Mouse (Mus musculus) embryonic facial prominence, embryonic 15.5 days (tissue): ENCODE measurements around the gene Nkx1-2. TPM values are rescaled to one million over a fixed set of nuclear protein-coding genes. Genes with fewer than 3 reads are reported as not detected.

Experiments
- ATAC-seq: fragments of 200-750 bp; cut with Nextera tagmentation; 2 replicates; pipeline ENCODE4 v1.8.0; 2017; ENCODE audit warnings: low read depth, moderate TSS enrichment; ENCODE audit not compliant: insufficient number of reproducible peaks, low FRiP score, low TSS enrichment
- H3K27ac ChIP-seq: fragments of 300-500 bp; sonication (generic); replicated peaks from 2 replicates; pipeline ENCODE4 v1.5.1; 2015; ENCODE audit warnings: mild to moderate bottlenecking, inconsistent platforms
- H3K27me3 ChIP-seq: fragments of 300-500 bp; sonication (generic); 2 replicates; pipeline ENCODE4 v1.6.1; 2015; ENCODE audit warnings: inconsistent platforms
- H3K36me3 ChIP-seq: fragments of 300-500 bp; sonication (generic); 2 replicates; pipeline ENCODE4 v1.6.1; 2015; ENCODE audit warnings: mild to moderate bottlenecking, inconsistent platforms
- H3K4me1 ChIP-seq: fragments of 300-500 bp; sonication (generic); 2 replicates; pipeline ENCODE4 v1.6.1; 2015; ENCODE audit warnings: inconsistent platforms
- H3K4me2 ChIP-seq: fragments of 300-500 bp; sonication (generic); replicated peaks from 2 replicates; pipeline ENCODE4 v1.6.1; 2015; ENCODE audit warnings: mild to moderate bottlenecking, inconsistent platforms
- H3K4me3 ChIP-seq: fragments of 300-500 bp; sonication (generic); replicated peaks from 2 replicates; pipeline ENCODE4 v1.5.1; 2015; ENCODE audit warnings: mild to moderate bottlenecking, inconsistent platforms
- H3K9ac ChIP-seq: fragments of 300-500 bp; sonication (generic); 2 replicates; pipeline ENCODE4 v1.6.1; 2015; ENCODE audit warnings: inconsistent platforms
- H3K9me3 ChIP-seq: fragments of 300-500 bp; sonication (generic); replicated peaks from 2 replicates; pipeline ENCODE4 v1.6.1; 2016; ENCODE audit warnings: inconsistent platforms
- WGBS: fragments of 180-500 bp; shearing (Covaris S2); methylation state at CpG from one replicate; pipeline ENCODE4 v1.1.7; 2015; 5-methylcytosine and 5-hydroxymethylcytosine counted together
- polyA plus RNA-seq: library from polyadenylated mRNA; unstranded; fragments of >200 nt; fragmentation: Nextera tagmentation; extraction: Ambion mirVana; gene quantifications from 2 replicates; pipeline ENCODE4 v1.2.1, GENCODE M21; 2015

The Nkx1-2 gene
- polyA plus RNA-seq = 0.05 TPM in 1 of 2 replicates, not detected in the other

GRCm38 (mm10) chr7:132599071-132599975 is at the start of gene Nkx1-2:
Nkx1-2 (minus strand) TSS chr7:132599637.
- no peak within 1 kb of the TSS for H3K9ac ChIP-seq
- ATAC-seq = peak; percentile 41; the same call in 1 of the 2 replicates
- peaks cover 37% of the 10 kb centered on the region for H3K4me1 ChIP-seq
- H3K4me2 ChIP-seq = peak within 1 kb of the TSS; percentile 66
- H3K36me3 ChIP-seq = no peaks in the 10 kb centered on the region
- peaks cover 88% of the 10 kb centered on the region for H3K27me3 ChIP-seq
- no peaks in the 10 kb centered on the region for H3K9me3 ChIP-seq
- H3K4me3 ChIP-seq = peak within 1 kb of the TSS; percentile 38
- no peak within 1 kb of the TSS for H3K27ac ChIP-seq
- WGBS = 2% methylated on average over 48 of the region's 52 CpGs

- no peaks in the 10 kb centered on the region for H3K27me3 ChIP-seq
- H3K9ac ChIP-seq = no peak overlapping the region
- no peak overlapping the region for H3K4me3 ChIP-seq
- H3K27ac ChIP-seq = no peak overlapping the region
- 96% methylated on average over 1 of the region's 1 CpGs for WGBS
- H3K36me3 ChIP-seq = no peaks in the 10 kb centered on the region
- H3K9me3 ChIP-seq = no peaks in the 10 kb centered on the region
- ATAC-seq = no peak
- H3K4me2 ChIP-seq = no peak overlapping the region
- no peaks in the 10 kb centered on the region for H3K4me1 ChIP-seq
These were observed 47.1 kb upstream of the Nkx1-2 start for GRCm38 (mm10) chr7:132646514-132646913.

GRCm38 (mm10) chr7:132644605-132645279 is 45.3 kb upstream of the Nkx1-2 start:
- 79% methylated on average over 11 of the region's 11 CpGs for WGBS

GRCm38 (mm10) chr7:132641606-132642005 is 42.2 kb upstream of the Nkx1-2 start:
- H3K27me3 ChIP-seq = 0 out of 2 replicates have a peak, but pooled peaks cover 3% of the 10 kb centered on the region
- no peaks in the 10 kb centered on the region for H3K9me3 ChIP-seq
- H3K36me3 ChIP-seq = no peaks in the 10 kb centered on the region
- no peak overlapping the region for H3K4me3 ChIP-seq
- H3K4me1 ChIP-seq = no peaks in the 10 kb centered on the region
- no peak overlapping the region for H3K27ac ChIP-seq
- H3K9ac ChIP-seq = no peak overlapping the region
- WGBS = 78% methylated on average over 1 of the region's 1 CpGs
- H3K4me2 ChIP-seq = no peak overlapping the region
- ATAC-seq = no peak

More at GRCm38 (mm10) chr7:132644605-132645279, 45.3 kb upstream of the Nkx1-2 start:
- H3K9ac ChIP-seq = no peak overlapping the region
- H3K9me3 ChIP-seq = no peaks in the 10 kb centered on the region
- no peaks in the 10 kb centered on the region for H3K4me1 ChIP-seq
- H3K27me3 ChIP-seq = no peaks in the 10 kb centered on the region
- no peak overlapping the region for H3K4me2 ChIP-seq
- H3K36me3 ChIP-seq = no peaks in the 10 kb centered on the region
- H3K27ac ChIP-seq = no peak overlapping the region
- no peak for ATAC-seq
- H3K4me3 ChIP-seq = no peak overlapping the region

GRCm38 (mm10) chr7:132640946-132641345 is 41.5 kb upstream of the Nkx1-2 start:
- Histone ChIP-seq H3K9me3 (no peaks in the 10 kb centered on the region), H3K4me3 (no peak overlapping the region), H3K4me1 (no peaks in the 10 kb centered on the region), H3K27ac (no peak overlapping the region), H3K36me3 (no peaks in the 10 kb centered on the region), H3K4me2 (no peak overlapping the region), H3K9ac (no peak overlapping the region), H3K27me3 (0 out of 2 replicates have a peak, but pooled peaks cover 3% of the 10 kb centered on the region)
- 23% methylated on average over 9 of the region's 9 CpGs for WGBS
- ATAC-seq = no peak

- no peak overlapping the region for H3K4me3 ChIP-seq
- no peaks in the 10 kb centered on the region for H3K4me1 ChIP-seq
- 55% methylated on average over 12 of the region's 12 CpGs for WGBS
- ATAC-seq = no peak
- H3K36me3 ChIP-seq = no peaks in the 10 kb centered on the region
- 0 out of 2 replicates have a peak, but pooled peaks cover 3% of the 10 kb centered on the region for H3K27me3 ChIP-seq
- H3K9ac ChIP-seq = no peak overlapping the region
- no peak overlapping the region for H3K27ac ChIP-seq
- no peak overlapping the region for H3K4me2 ChIP-seq
- H3K9me3 ChIP-seq = no peaks in the 10 kb centered on the region
These were observed 39.1 kb upstream of the Nkx1-2 start for GRCm38 (mm10) chr7:132638446-132639087.

GRCm38 (mm10) chr7:132637292-132637691 is 37.9 kb upstream of the Nkx1-2 start:
- Histone ChIP-seq H3K4me2 (no peak overlapping the region), H3K4me3 (no peak overlapping the region), H3K36me3 (no peaks in the 10 kb centered on the region), H3K27ac (no peak overlapping the region), H3K27me3 (0 out of 2 replicates have a peak, but pooled peaks cover 3% of the 10 kb centered on the region), H3K9ac (no peak overlapping the region), H3K9me3 (no peaks in the 10 kb centered on the region), H3K4me1 (no peaks in the 10 kb centered on the region)
- 28% methylated on average over 12 of the region's 12 CpGs for WGBS
- no peak for ATAC-seq

GRCm38 (mm10) chr7:132631313-132631712 is 31.9 kb upstream of the Nkx1-2 start:
- no peaks in the 10 kb centered on the region for H3K36me3 ChIP-seq
- no peak overlapping the region for H3K27ac ChIP-seq
- H3K9me3 ChIP-seq = no peaks in the 10 kb centered on the region
- no peaks in the 10 kb centered on the region for H3K27me3 ChIP-seq
- H3K4me2 ChIP-seq = no peak overlapping the region
- WGBS = 73% methylated on average over 11 of the region's 11 CpGs
- no peak overlapping the region for H3K4me3 ChIP-seq
- no peak for ATAC-seq
- H3K9ac ChIP-seq = no peak overlapping the region
- no peaks in the 10 kb centered on the region for H3K4me1 ChIP-seq

GRCm38 (mm10) chr7:132627448-132627847 is 28.0 kb upstream of the Nkx1-2 start:
- Histone ChIP-seq H3K27me3 (no peaks in the 10 kb centered on the region), H3K4me2 (no peak overlapping the region), H3K4me3 (no peak overlapping the region), H3K27ac (no peak overlapping the region), H3K9me3 (no peaks in the 10 kb centered on the region), H3K9ac (no peak overlapping the region), H3K4me1 (no peaks in the 10 kb centered on the region), H3K36me3 (no peaks in the 10 kb centered on the region)
- 53% methylated on average over 3 of the region's 3 CpGs for WGBS
- no peak for ATAC-seq

- H3K27ac ChIP-seq = no peak overlapping the region
- ATAC-seq = no peak
- no peaks in the 10 kb centered on the region for H3K27me3 ChIP-seq
- 59% methylated on average over 4 of the region's 4 CpGs for WGBS
- no peak overlapping the region for H3K4me3 ChIP-seq
- H3K4me1 ChIP-seq = no peaks in the 10 kb centered on the region
- no peak overlapping the region for H3K9ac ChIP-seq
- H3K9me3 ChIP-seq = no peaks in the 10 kb centered on the region
- no peak overlapping the region for H3K4me2 ChIP-seq
- H3K36me3 ChIP-seq = no peaks in the 10 kb centered on the region
These were observed 26.7 kb upstream of the Nkx1-2 start for GRCm38 (mm10) chr7:132626174-132626573.

- ATAC-seq = no peak
These were observed 24.7 kb upstream of the Nkx1-2 start for GRCm38 (mm10) chr7:132624161-132624560.

More at GRCm38 (mm10) chr7:132624161-132624560, 24.7 kb upstream of the Nkx1-2 start:
- no peaks in the 10 kb centered on the region for H3K4me1 ChIP-seq
- no peaks in the 10 kb centered on the region for H3K36me3 ChIP-seq
- H3K27me3 ChIP-seq = no peaks in the 10 kb centered on the region
- no peak overlapping the region for H3K4me2 ChIP-seq
- 74% methylated on average over 10 of the region's 10 CpGs for WGBS
- no peak overlapping the region for H3K4me3 ChIP-seq
- no peak overlapping the region for H3K27ac ChIP-seq
- no peaks in the 10 kb centered on the region for H3K9me3 ChIP-seq
- no peak overlapping the region for H3K9ac ChIP-seq
